Mouse (Mus musculus) forebrain, embryonic 14.5 days (tissue): Measurements from ENCODE around the gene Gab1. TPM values are rescaled to one million over a fixed set of nuclear protein-coding genes. Genes with fewer than 3 reads are reported as not detected.

ENCODE experiments used
- ATAC-seq: fragments of 200-750 bp; cut with Nextera tagmentation; 2 replicates; pipeline ENCODE4 v1.8.0; 2017; ENCODE audit warnings: mild to moderate bottlenecking, moderate library complexity
- DNase-seq: peaks from one replicate; pipeline ENCODE4 v3.0.0-alpha.2; 2015; ENCODE audit warnings: low spot score
- H3K27ac ChIP-seq: fragments of 300-500 bp; sonication (generic); 2 replicates; pipeline ENCODE4 v1.5.1; 2014; ENCODE audit warnings: low read depth, mild to moderate bottlenecking, control low read depth, low read length, moderate library complexity
- H3K27me3 ChIP-seq: fragments of 300-500 bp; sonication (generic); replicated peaks from 2 replicates; pipeline ENCODE4 v1.6.1; 2014; ENCODE audit warnings: low read length, control low read depth, mixed read lengths; ENCODE audit not compliant: control insufficient read depth, insufficient read depth
- H3K36me3 ChIP-seq: fragments of 300-500 bp; sonication (generic); 2 replicates; pipeline ENCODE4 v1.6.1; 2014; ENCODE audit warnings: low read length, control low read depth; ENCODE audit not compliant: control insufficient read depth, insufficient read depth
- H3K4me1 ChIP-seq: fragments of 300-500 bp; sonication (generic); 2 replicates; pipeline ENCODE4 v1.6.1; 2014; ENCODE audit warnings: antibody characterized with exemption, low read length, control low read depth; ENCODE audit not compliant: control insufficient read depth, insufficient read depth
- H3K4me2 ChIP-seq: fragments of 300-500 bp; sonication (generic); 2 replicates; pipeline ENCODE4 v1.6.1; 2014; ENCODE audit warnings: mild to moderate bottlenecking, control low read depth, low read length
- H3K4me3 ChIP-seq: fragments of 300-500 bp; sonication (generic); 2 replicates; pipeline ENCODE4 v1.5.1; 2014; ENCODE audit warnings: low read depth, low read length, control low read depth
- H3K9ac ChIP-seq: fragments of 300-500 bp; sonication (generic); 2 replicates; pipeline ENCODE4 v1.6.1; 2014; ENCODE audit warnings: mild to moderate bottlenecking, low read length, control low read depth, moderate library complexity
- H3K9me3 ChIP-seq: fragments of 300-500 bp; sonication (generic); replicated peaks from 2 replicates; pipeline ENCODE4 v1.6.1; 2016; ENCODE audit warnings: low read length, control low read depth, mixed read lengths; ENCODE audit not compliant: control insufficient read depth
- WGBS: fragments of 180-500 bp; shearing (Covaris S2); extraction: QIAGEN DNeasy Blood & Tissue Kit; methylation state at CpG from one replicate; pipeline ENCODE4 v1.1.7; 2014; 5-methylcytosine and 5-hydroxymethylcytosine counted together
- polyA plus RNA-seq: library from polyadenylated mRNA; unstranded; fragments of >200 nt; fragmentation: Nextera tagmentation; extraction: Ambion mirVana; gene quantifications from 2 replicates; pipeline ENCODE4 v1.2.1, GENCODE M21; 2014

Gene Gab1
- polyA plus RNA-seq, 1 experiment from 2014 or later, result 15.4 TPM

DNA sequence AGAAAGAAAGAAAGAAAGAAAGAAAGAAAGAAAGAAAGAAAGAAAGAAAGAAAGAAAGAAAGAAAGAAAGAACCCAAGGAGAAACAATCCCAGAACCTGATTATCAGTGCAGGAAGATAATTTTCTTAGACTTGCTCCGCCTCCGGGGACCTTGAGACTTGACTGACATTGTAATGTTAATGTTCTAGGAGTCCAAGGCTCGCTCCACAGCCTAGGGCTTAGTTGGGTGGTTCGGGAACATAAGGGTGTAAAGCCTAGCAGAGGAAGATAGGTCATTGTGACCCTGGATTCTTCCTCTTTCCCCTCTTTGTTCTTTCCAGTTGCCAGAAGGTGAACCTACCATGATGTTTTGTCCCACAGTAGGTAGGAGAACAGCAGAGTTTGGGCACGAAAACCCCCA is 31.1 kb upstream of the Gab1 start:
- Histone ChIP-seq H3K9me3 (no peaks in the 10 kb centered on the region), H3K4me3 (no peak overlapping the region), H3K27ac (no peak overlapping the region), H3K4me2 (no peak overlapping the region), H3K27me3 (no peaks in the 10 kb centered on the region), H3K36me3 (no peaks in the 10 kb centered on the region), H3K9ac (no peak overlapping the region), H3K4me1 (no peaks in the 10 kb centered on the region)
- WGBS, result 72% methylated on average over 5 of the region's 5 CpGs
- DNase-seq (no peak), ATAC-seq (no peak)

DNA sequence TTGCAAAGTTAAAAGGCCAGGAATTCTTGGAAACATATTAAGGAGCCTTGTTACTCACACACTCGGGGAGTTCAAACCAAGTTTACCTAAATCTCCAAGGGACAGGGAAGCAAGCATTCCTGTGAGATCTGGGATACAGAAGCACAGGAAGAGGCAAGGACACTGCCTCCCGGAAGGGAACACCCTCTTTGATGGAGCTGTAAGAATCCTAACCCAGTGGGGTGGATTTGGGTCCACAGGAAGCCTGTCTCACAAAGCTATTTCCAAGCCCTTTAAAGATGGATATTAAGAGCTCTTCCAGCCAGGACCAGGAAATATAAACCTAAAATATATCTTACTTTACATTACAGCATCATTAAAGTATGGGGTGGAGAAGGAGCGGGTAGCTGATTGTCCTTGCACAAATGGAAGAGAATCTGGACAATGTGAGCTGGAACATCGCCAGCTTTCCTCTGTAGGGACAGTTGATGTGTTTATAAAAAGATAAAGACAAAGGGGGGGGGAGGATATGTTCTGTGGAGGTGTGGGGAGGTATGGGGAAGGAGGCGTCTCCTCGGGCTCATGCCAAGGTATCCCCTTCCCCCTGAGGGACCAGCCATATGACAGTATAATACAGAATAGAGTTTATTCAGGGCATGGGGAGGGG is 28.1 kb upstream of the Gab1 start:
- Histone ChIP-seq H3K27ac (no peak overlapping the region), H3K27me3 (no peaks in the 10 kb centered on the region), H3K4me2 (no peak overlapping the region), H3K9ac (no peak overlapping the region), H3K9me3 (no peaks in the 10 kb centered on the region), H3K4me3 (no peak overlapping the region), H3K36me3 (no peaks in the 10 kb centered on the region), H3K4me1 (no peaks in the 10 kb centered on the region)
- ATAC-seq (no peak), DNase-seq (peak; percentile 11)
- WGBS, result 59% methylated on average over 6 of the region's 6 CpGs

DNA sequence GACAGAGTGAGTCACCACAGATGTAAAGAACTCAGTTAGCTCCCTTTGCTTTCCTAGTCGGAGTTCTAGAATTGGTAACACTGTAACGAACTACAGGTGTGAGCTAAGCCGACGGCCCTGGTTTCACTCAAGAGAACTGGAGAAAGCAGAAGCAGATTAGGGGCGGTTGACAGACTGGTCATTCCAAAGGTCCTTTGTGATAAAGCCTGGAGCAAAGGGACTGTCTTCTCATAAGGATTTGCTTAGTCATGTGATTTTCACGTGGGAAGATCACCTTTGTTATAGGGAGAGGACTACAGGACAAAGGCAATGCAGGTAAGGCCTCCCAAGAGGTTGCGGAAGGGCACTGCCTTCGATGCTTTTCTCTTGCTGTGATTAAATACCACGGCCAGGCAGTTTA is 22.0 kb upstream of the Gab1 start:
- no peak for DNase-seq
- 79% methylated on average over 9 of the region's 9 CpGs for WGBS
- no peaks in the 10 kb centered on the region for H3K4me1 ChIP-seq

DNA sequence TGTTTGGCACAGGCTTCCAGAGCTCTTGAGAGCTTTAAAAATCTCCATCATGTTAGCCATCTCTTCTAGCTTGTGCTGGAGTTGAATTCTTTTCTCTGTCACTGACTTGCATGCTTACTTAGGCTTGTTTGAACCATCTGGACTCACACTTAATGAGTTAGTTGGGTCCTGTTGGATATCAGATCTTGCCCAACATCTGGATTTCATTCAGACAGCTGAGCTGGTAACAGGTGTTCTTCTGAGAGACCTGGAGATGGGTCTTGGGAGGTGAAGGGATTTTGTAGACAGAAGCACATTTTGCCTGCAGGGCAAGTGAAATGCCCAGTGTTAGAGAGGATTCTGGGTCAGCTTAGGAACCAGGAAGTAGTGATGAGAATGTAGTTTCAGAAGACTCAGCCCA is 19.0 kb upstream of the Gab1 start:
- Histone ChIP-seq H3K27ac (no peak overlapping the region), H3K9ac (no peak overlapping the region), H3K4me2 (no peak overlapping the region), H3K9me3 (no peaks in the 10 kb centered on the region), H3K36me3 (no peaks in the 10 kb centered on the region), H3K27me3 (no peaks in the 10 kb centered on the region), H3K4me1 (no peaks in the 10 kb centered on the region), H3K4me3 (no peak overlapping the region)
- DNase-seq (no peak), ATAC-seq (no peak)

More for the DNA sequence above, 22.0 kb upstream of the Gab1 start:
- Histone ChIP-seq H3K9me3 (no peaks in the 10 kb centered on the region), H3K36me3 (no peaks in the 10 kb centered on the region), H3K27ac (no peak overlapping the region), H3K9ac (no peak overlapping the region), H3K4me2 (no peak overlapping the region), H3K27me3 (no peaks in the 10 kb centered on the region), H3K4me3 (no peak overlapping the region)
- no peak for ATAC-seq

DNA sequence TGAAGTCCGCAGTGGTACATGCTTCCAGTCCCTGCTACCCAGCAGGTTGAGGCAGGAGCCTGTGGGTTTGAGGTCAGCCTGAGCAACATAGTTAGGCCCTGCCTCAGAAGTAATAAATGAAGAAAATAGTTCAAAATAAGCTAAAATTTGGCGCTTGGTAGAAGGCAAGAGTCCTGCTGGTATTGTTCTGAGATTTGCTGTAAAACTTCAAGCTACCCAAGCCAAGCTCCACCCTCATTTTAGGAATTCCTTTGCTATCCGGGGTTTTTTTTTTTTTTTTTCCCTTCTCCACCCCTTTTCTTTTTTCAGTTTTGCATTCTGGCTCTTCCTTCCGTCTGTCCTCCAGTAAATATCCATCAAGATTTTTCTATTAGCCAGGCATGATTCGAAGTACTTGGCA is 15.7 kb upstream of the Gab1 start:
- 85% methylated on average over 5 of the region's 5 CpGs for WGBS
- no peak overlapping the region for H3K27ac ChIP-seq

DNA sequence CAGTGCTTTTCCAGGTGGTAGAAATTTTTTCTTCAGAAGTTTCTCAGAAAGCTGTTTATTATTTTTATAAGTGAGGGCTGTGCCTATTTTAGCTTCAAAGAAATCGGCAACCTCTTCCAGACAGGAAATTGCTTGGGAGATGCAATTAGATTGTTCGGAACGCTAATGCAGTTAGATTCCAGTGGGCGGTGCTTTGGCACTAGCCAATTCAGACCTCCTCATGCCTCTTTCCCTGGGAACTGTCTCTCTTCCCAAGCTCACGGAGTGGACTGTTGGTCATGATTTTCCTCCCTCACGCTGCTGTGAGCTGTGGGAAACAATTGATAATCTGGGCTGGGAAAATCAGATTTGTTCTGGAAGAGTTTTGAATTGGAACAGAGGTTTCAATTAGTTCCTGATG is 15.1 kb upstream of the Gab1 start:
- Histone ChIP-seq H3K27ac (no peak overlapping the region), H3K9ac (no peak overlapping the region), H3K4me2 (no peak overlapping the region), H3K4me3 (no peak overlapping the region), H3K36me3 (no peaks in the 10 kb centered on the region), H3K9me3 (no peaks in the 10 kb centered on the region), H3K27me3 (no peaks in the 10 kb centered on the region), H3K4me1 (no peaks in the 10 kb centered on the region)
- no peak for ATAC-seq
- 35% methylated on average over 6 of the region's 6 CpGs for WGBS
- peak; percentile 44 for DNase-seq

More for the DNA sequence above, 15.7 kb upstream of the Gab1 start:
- no peaks in the 10 kb centered on the region for H3K9me3 ChIP-seq
- ATAC-seq (no peak), DNase-seq (no peak)
- H3K27me3 ChIP-seq, result no peaks in the 10 kb centered on the region
- H3K9ac ChIP-seq, result no peak overlapping the region
- no peaks in the 10 kb centered on the region for H3K4me1 ChIP-seq
- H3K4me3 ChIP-seq, result no peak overlapping the region
- H3K36me3 ChIP-seq, result no peaks in the 10 kb centered on the region
- H3K4me2 ChIP-seq, result no peak overlapping the region

DNA sequence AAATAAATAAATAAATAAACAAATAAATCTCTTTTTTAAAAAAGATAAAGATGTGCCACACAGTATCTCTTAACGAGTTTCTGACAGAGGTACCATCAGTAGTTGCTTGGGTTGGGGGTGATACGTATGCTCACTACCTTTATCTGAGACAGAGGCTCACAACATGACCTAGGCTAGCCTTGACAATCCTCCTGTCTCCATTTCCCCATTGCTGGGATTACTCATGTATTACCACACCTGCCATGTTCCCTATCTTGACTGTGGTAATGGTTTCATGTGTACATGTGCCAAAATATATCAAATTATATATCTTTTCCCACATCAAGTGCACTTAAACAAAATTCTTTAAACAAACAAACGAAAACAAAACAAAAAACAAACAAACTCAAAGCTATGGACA is 14.2 kb upstream of the Gab1 start:
- Histone ChIP-seq H3K27me3 (no peaks in the 10 kb centered on the region), H3K4me2 (no peak overlapping the region), H3K9ac (no peak overlapping the region), H3K27ac (no peak overlapping the region), H3K9me3 (no peaks in the 10 kb centered on the region), H3K4me1 (no peaks in the 10 kb centered on the region), H3K36me3 (no peaks in the 10 kb centered on the region), H3K4me3 (no peak overlapping the region)
- no peak for ATAC-seq
- DNase-seq, result no peak
- 82% methylated on average over 3 of the region's 3 CpGs for WGBS

DNA sequence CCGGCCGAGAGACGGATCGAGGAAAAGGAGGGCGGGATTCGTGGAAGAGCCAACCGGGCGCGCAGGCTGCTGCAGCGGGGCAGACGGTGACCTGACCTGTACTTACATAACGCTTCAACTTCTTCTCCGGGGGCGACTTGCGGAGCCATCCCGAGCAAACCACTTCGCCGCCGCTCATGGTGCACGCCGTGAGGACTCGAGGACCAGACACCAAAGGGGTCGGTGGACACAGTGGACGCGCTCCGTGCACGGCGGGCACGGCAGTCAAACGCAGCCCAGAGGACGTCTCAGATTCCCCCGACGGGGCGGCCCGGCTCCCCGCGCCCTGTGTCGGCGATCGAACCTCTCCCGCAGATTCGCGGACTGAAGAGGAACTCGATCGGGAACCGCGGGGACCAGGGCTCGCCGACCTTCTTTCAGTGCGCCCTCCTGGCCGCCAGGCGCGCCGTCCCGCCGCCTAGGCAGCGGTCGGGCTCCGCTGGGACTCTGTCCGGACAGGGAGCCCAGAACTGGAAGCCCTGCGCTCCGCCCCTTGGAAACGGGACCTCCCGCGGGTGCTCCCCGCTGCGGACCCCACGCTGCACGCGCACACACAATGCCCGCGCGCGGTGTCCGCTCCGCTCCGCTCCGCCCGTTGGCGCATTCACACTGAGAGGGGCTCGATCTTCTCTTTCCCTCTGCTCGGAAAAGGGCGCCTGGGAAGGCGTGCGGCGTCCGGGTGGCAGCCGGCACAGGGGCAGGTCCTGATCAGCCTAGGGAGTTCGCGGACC is 708 bp downstream of the Gab1 start:
- Histone ChIP-seq H3K9me3 (no peaks in the 10 kb centered on the region), H3K9ac (peak overlapping the region; percentile 83), H3K36me3 (no peaks in the 10 kb centered on the region), H3K27ac (peak overlapping the region; percentile 92), H3K4me1 (peaks cover 10% of the 10 kb centered on the region), H3K4me2 (peak overlapping the region; percentile 80), H3K27me3 (no peaks in the 10 kb centered on the region), H3K4me3 (peak overlapping the region; percentile 86)
- ATAC-seq (peak; percentile 54), DNase-seq (peak; percentile 68)
- WGBS, result under 1% methylated on average over 89 of the region's 90 CpGs

DNA sequence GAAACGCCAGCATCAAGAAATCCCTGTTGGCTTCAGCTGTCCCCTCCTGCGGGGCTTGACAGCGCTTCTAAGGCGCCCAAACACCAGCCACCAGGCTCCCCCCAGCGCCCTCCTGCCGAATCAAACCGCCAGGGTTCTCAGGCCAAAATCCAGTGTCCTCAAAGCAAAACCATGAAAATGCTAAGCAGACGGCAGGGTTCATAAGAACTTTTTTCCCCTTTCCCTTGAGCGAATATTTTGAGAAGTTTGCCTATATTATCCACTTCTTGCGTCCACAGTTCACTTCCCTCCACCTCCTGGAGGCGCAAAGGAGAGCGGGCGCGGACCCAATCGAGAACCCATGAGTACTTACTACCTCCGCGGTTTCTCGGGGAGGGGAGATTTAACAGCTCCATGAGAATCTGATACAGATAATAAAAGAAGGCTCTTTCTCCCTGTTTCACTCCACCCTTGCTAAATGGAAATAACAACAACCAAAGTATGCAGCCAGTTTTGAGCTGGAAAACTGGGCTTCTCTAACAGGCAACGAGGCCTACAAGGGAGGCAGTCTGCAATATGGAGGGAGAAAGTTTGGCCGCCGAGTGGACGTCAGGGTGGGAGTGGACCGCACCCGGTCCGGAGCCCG is 1.4 kb downstream of the Gab1 start:
- Histone ChIP-seq H3K27ac (peak overlapping the region; percentile 92), H3K27me3 (no peaks in the 10 kb centered on the region), H3K36me3 (no peaks in the 10 kb centered on the region), H3K4me3 (peak overlapping the region; percentile 86), H3K9ac (peak overlapping the region; percentile 83), H3K4me2 (peak overlapping the region; percentile 80), H3K9me3 (no peaks in the 10 kb centered on the region), H3K4me1 (peaks cover 10% of the 10 kb centered on the region)
- WGBS, result under 1% methylated on average over 26 of the region's 26 CpGs
- DNase-seq (peak; percentile 64), ATAC-seq (no peak)
